Mouse (Mus musculus) cerebellum, adult (tissue): ENCODE measurements at regions not wholly inside any gene's neighbourhood (a gene's known extent, or its start where the extent isn't known, plus 50 kb on each side); places are given as distances from the start of the nearest gene placed in this dataset.

Source experiments
- ATAC-seq: cut with Nextera tagmentation; 2 replicates; pipeline ENCODE4 v1.9.2; 2017; ENCODE audit warnings: mild to moderate bottlenecking, moderate library complexity, mixed read lengths; ENCODE audit not compliant: insufficient number of reproducible peaks, low FRiP score, low TSS enrichment

- no peak for ATAC-seq
These were observed 882.8 kb downstream of the Tecrl start for GRCm38 (mm10) chr5:82472146-82472545.

GRCm38 (mm10) chr5:82464272-82464671 is 890.7 kb downstream of the Tecrl start:
- ATAC-seq, result no peak

GRCm38 (mm10) chr5:82441288-82441687 is 913.7 kb downstream of the Tecrl start:
- ATAC-seq, result no peak

GRCm38 (mm10) chr5:82440126-82440525 is 914.9 kb downstream of the Tecrl start:
- ATAC-seq, result no peak

- ATAC-seq, result no peak
These were observed 934.6 kb downstream of the Tecrl start for GRCm38 (mm10) chr5:82420396-82420795.

GRCm38 (mm10) chr5:82396632-82397234 is 958.3 kb downstream of the Tecrl start:
- ATAC-seq, result no peak

- no peak for ATAC-seq
These were observed 993.4 kb downstream of the Tecrl start for GRCm38 (mm10) chr5:82361624-82362023.

- ATAC-seq, result no peak
These were observed 998.7 kb downstream of the Tecrl start for GRCm38 (mm10) chr5:82356336-82356735.

GRCm38 (mm10) chr5:82351089-82351488 is 1003.9 kb downstream of the Tecrl start:
- ATAC-seq, result no peak

- peak; percentile 83; the same call in 1 of the 2 replicates for ATAC-seq
These were observed 1008.3 kb downstream of the Tecrl start for GRCm38 (mm10) chr5:82346672-82347071.

GRCm38 (mm10) chr5:82324354-82324753 is 1030.6 kb downstream of the Tecrl start:
- ATAC-seq, result no peak

- no peak for ATAC-seq
These were observed 1035.2 kb downstream of the Tecrl start for GRCm38 (mm10) chr5:82319709-82320333.

- ATAC-seq, result no peak
These were observed 1042.9 kb downstream of the Tecrl start for GRCm38 (mm10) chr5:82312054-82312453.

GRCm38 (mm10) chr5:82288069-82288845 is 1066.7 kb downstream of the Tecrl start:
- no peak for ATAC-seq

GRCm38 (mm10) chr5:82253356-82254104 is 1101.5 kb downstream of the Tecrl start:
- ATAC-seq, result no peak

- ATAC-seq, result no peak
These were observed 1128.7 kb downstream of the Tecrl start for GRCm38 (mm10) chr5:82226329-82226728.

GRCm38 (mm10) chr5:82223622-82224021 is 1131.4 kb downstream of the Tecrl start:
- ATAC-seq, result no peak

- ATAC-seq, result no peak
These were observed 1151.4 kb downstream of the Tecrl start for GRCm38 (mm10) chr5:82203606-82204005.
